Mouse (Mus musculus) intestine, embryonic 15.5 days (tissue): ENCODE results near the gene Slc16a14. TPM values are rescaled to one million over a fixed set of nuclear protein-coding genes. Genes with fewer than 3 reads are reported as not detected.

Source experiments
- ATAC-seq: fragments of 200-750 bp; cut with Nextera tagmentation; 2 replicates; pipeline ENCODE4 v1.8.0; 2017; ENCODE audit warnings: moderate TSS enrichment, moderate library complexity
- H3K27ac ChIP-seq: fragments of 300-500 bp; sonication (generic); 2 replicates; pipeline ENCODE4 v1.5.1; 2015; ENCODE audit warnings: mild to moderate bottlenecking, inconsistent platforms
- H3K27me3 ChIP-seq: fragments of 300-500 bp; sonication (generic); replicated peaks from 2 replicates; pipeline ENCODE4 v1.6.1; 2015; ENCODE audit warnings: inconsistent platforms
- H3K36me3 ChIP-seq: fragments of 300-500 bp; sonication (generic); 2 replicates; pipeline ENCODE4 v1.6.1; 2015; ENCODE audit warnings: inconsistent platforms
- H3K4me1 ChIP-seq: fragments of 300-500 bp; sonication (generic); replicated peaks from 2 replicates; pipeline ENCODE4 v1.6.1; 2015; ENCODE audit warnings: inconsistent platforms
- H3K4me2 ChIP-seq: fragments of 300-500 bp; sonication (generic); replicated peaks from 2 replicates; pipeline ENCODE4 v1.6.1; 2015; ENCODE audit warnings: mild to moderate bottlenecking, inconsistent platforms
- H3K4me3 ChIP-seq: fragments of 300-500 bp; sonication (generic); replicated peaks from 2 replicates; pipeline ENCODE4 v1.5.1; 2015; ENCODE audit warnings: inconsistent platforms
- H3K9ac ChIP-seq: fragments of 300-500 bp; sonication (generic); 2 replicates; pipeline ENCODE4 v1.6.1; 2015; ENCODE audit warnings: inconsistent platforms
- H3K9me3 ChIP-seq: fragments of 300-500 bp; sonication (generic); 2 replicates; pipeline ENCODE4 v1.6.1; 2016; ENCODE audit warnings: inconsistent platforms
- WGBS: fragments of 180-500 bp; shearing (Covaris S2); methylation state at CpG from one replicate; pipeline ENCODE4 v1.1.7; 2015; 5-methylcytosine and 5-hydroxymethylcytosine counted together
- polyA plus RNA-seq: library from polyadenylated mRNA; unstranded; fragments of >200 nt; fragmentation: Nextera tagmentation; extraction: Ambion mirVana; gene quantifications from 2 replicates; pipeline ENCODE4 v1.2.1, GENCODE M21; 2015

Slc16a14 gene
- polyA plus RNA-seq, 1 experiment from 2014 or later: 0.23 TPM

DNA sequence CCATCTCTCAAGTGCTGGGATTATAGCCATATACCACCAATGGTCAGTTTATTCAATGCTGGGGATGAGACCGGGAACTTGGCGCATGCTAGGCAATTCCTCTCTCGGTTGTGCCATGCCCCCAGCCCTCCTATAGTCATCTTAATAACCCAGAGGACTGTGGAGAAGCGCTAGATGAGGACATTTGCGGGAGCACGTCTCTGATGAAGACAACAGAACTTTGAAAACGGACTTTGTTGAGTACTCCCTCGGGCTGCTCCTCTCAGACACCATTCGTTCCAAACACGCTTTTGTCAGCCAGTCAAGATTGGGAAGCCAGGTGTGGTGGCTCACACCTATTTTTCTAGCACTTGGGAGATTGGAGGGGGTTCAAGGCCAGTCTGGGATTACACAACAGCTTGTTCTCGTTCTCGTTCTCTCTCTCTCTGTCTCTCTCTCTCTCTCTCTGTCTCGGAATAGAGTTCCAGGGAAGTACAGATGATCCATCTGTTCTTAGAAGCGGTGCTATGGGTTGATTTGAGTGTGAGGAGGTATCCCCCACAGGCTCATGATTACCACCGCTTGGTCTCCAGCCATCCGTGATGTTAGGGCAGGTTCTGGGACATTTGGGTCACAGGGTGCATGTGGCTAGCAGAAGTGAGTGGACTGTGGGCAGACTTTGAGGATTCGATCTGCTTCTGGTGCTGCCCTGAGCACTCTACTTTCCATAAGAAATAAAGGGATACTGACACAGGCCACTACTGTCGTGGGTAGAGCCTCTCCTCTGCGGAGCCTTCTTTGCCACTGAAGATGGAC is 2.0 kb upstream of the Slc16a14 start:
- ATAC-seq: no peak
- H3K27ac ChIP-seq: no peak overlapping the region
- no peak overlapping the region for H3K9ac ChIP-seq
- H3K9me3 ChIP-seq: no peaks in the 10 kb centered on the region
- peaks cover 21% of the 10 kb centered on the region for H3K27me3 ChIP-seq
- 0 out of 2 replicates have a peak, but pooled peaks cover 9% of the 10 kb centered on the region for H3K4me1 ChIP-seq
- 85% methylated on average over 19 of the region's 19 CpGs for WGBS
- no peak overlapping the region for H3K4me2 ChIP-seq
- no peak overlapping the region for H3K4me3 ChIP-seq
- no peaks in the 10 kb centered on the region for H3K36me3 ChIP-seq

DNA sequence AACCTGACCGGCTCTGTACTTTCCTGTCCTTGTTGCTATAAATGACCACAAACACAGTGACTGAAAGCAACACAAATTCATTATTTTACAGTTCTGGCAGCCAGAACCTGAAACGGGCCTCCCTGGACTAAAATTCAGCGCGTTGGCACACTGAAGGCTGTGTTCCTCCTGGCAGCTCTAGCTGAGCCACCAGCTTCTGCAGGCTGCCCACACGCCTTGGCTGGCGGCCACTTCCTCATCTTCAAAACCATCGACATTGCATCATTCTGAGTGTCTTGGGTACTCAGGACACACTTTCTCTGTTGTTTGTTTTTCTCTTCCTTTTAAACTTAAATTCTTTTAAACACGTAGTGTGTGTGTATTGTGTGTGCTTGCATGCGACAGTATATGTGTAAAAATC is 734 bp upstream of the Slc16a14 start:
- Histone ChIP-seq H3K27ac (no peak overlapping the region), H3K4me3 (no peak overlapping the region), H3K9me3 (no peaks in the 10 kb centered on the region), H3K4me1 (0 out of 2 replicates have a peak, but pooled peaks cover 9% of the 10 kb centered on the region), H3K36me3 (no peaks in the 10 kb centered on the region), H3K27me3 (peaks cover 21% of the 10 kb centered on the region), H3K9ac (no peak overlapping the region), H3K4me2 (no peak overlapping the region)
- ATAC-seq: no peak
- 67% methylated on average over 9 of the region's 9 CpGs for whole genome bisulfite sequencing

DNA sequence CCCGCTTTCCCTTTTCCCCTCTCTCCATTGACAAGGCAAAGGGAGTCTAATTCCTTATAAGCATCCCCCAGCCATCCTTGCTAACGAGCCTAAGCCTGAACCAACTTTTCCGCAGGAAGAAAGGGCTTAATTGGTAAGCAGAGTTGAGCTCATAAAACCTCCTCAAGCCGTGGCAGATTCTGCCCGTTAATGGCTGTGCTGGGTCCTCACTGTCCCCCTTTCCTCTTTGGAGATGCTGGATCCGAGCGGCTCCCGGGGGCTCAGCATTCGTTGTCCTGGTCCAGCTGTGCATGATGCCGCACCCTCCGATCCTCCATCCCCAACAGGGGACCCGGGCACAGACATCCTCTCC is 807 bp downstream of the Slc16a14 start:
- Histone ChIP-seq H3K27me3 (peaks cover 21% of the 10 kb centered on the region), H3K9ac (peak overlapping the region; percentile 32; the same call in 1 of the 2 replicates), H3K4me1 (0 out of 2 replicates have a peak, but pooled peaks cover 9% of the 10 kb centered on the region), H3K9me3 (no peaks in the 10 kb centered on the region), H3K27ac (no peak overlapping the region), H3K36me3 (no peaks in the 10 kb centered on the region), H3K4me2 (peak overlapping the region; percentile 95), H3K4me3 (peak overlapping the region; percentile 49)
- WGBS: under 1% methylated on average over 12 of the region's 12 CpGs
- ATAC-seq: peak; percentile 10; the same call in 1 of the 2 replicates

DNA sequence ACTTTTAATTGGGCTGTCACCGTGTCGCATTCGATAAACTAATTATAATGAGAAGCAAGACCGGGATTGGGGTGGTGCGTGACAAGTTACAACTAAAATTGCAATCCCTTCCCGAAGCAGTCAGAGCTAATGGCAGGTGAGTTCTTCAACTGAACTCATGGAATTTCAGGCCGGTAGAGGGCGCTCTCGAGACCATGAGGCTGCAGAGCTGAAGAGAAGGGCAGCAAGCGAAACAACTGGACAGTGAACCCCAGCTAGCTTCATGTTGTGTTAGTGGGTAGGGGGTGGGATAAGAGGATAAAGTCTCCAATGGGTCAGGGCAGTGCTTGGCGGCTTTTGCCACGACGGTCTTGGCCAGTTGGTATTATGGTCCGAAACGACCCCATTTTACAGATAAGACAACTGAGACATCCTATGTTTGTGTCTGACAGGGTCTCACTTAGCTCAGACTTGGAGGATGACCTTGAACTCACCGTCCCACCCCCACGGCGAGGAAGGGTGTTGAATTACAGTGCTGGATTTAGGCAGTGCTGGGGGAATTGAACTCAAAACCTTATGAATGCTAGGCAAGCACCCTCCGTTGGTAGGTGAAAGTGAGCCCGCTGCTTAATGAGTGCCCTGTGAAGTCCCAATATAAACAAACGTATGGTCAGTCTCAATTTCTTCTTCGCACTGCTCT is 1.3 kb downstream of the Slc16a14 start:
- no peaks in the 10 kb centered on the region for H3K9me3 ChIP-seq
- H3K36me3 ChIP-seq: no peaks in the 10 kb centered on the region
- 0 out of 2 replicates have a peak, but pooled peaks cover 9% of the 10 kb centered on the region for H3K4me1 ChIP-seq
- 0 out of 2 replicates have a peak, but pooled peaks have one; percentile 31 for ATAC-seq
- WGBS: 14% methylated on average over 22 of the region's 22 CpGs
- no peak overlapping the region for H3K9ac ChIP-seq
- peaks cover 21% of the 10 kb centered on the region for H3K27me3 ChIP-seq
- peak overlapping the region; percentile 49 for H3K4me3 ChIP-seq
- H3K27ac ChIP-seq: no peak overlapping the region
- peak overlapping the region; percentile 95 for H3K4me2 ChIP-seq

DNA sequence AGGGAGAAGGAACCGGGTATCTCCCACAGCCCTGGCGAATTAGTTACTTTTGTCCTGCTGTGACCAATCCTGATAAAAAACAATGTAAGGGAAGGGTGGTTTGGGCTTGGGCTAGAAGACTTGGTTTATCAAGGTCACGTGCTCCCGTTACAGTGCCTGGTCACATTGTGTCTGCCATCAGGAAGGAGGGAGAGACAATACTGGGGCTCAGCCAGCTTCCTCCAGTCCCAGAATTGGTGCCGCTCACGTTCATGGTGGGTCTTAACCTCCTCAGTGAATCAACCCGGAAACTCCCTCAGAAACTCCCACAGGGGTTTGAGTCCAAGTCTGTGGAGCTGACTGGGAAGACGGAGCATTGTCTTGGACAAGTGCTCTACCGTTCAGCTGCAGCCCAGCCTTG is 9.3 kb downstream of the Slc16a14 start:
- Histone ChIP-seq H3K9ac (no peak overlapping the region), H3K4me3 (no peak overlapping the region), H3K4me1 (no peaks in the 10 kb centered on the region), H3K36me3 (no peaks in the 10 kb centered on the region), H3K27ac (no peak overlapping the region), H3K27me3 (no peaks in the 10 kb centered on the region), H3K4me2 (no peak overlapping the region), H3K9me3 (no peaks in the 10 kb centered on the region)
- 74% methylated on average over 9 of the region's 9 CpGs for WGBS
- ATAC-seq: no peak

DNA sequence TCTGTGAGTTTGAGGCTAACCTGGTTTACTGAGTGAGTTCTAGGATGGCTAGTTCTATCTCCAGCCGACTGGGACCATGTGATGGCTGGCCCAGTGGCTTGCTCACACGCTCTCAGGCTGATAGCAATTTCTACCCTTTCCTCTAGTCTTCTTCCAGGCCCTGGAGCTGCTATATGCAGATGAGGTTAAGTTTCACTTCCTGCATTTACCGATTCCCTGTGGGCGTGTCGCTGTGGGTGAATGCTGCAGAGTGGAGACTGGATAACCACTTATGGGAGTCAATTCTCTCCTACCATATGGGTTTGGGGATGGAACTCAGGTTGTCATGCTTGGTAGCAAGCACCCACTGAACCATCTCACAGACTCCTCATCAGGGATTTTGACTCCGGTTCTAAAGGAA is 10.8 kb downstream of the Slc16a14 start:
- no peak for ATAC-seq
- H3K9ac ChIP-seq: no peak overlapping the region
- 66% methylated on average over 6 of the region's 6 CpGs for WGBS
- H3K4me3 ChIP-seq: no peak overlapping the region
- no peaks in the 10 kb centered on the region for H3K27me3 ChIP-seq
- no peaks in the 10 kb centered on the region for H3K4me1 ChIP-seq
- no peaks in the 10 kb centered on the region for H3K9me3 ChIP-seq
- no peaks in the 10 kb centered on the region for H3K36me3 ChIP-seq
- H3K27ac ChIP-seq: no peak overlapping the region
- H3K4me2 ChIP-seq: no peak overlapping the region

DNA sequence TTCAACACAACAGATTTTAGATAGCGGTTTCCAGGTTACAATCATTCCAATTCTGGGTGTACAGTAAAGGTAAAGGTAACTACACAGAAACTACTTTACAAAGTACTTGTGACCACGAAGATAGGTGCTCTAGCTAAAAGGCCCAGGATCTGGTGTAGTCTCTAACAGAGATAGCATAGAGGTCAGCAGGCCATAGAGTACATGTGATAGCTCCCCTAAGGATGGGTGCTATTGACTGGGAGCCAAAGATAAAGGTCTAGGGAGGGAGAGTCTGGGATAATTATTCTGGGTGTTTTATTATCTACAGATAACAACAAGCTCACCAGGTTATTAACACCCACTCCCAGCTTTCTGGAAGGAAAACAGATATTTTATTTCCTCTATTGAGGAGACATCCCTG is 11.5 kb downstream of the Slc16a14 start:
- no peaks in the 10 kb centered on the region for H3K4me1 ChIP-seq
- WGBS: 81% methylated on average over 2 of the region's 2 CpGs
- no peak for ATAC-seq
- H3K27me3 ChIP-seq: no peaks in the 10 kb centered on the region
- no peaks in the 10 kb centered on the region for H3K36me3 ChIP-seq
- no peak overlapping the region for H3K4me3 ChIP-seq
- no peak overlapping the region for H3K27ac ChIP-seq
- no peak overlapping the region for H3K4me2 ChIP-seq
- no peak overlapping the region for H3K9ac ChIP-seq
- H3K9me3 ChIP-seq: no peaks in the 10 kb centered on the region

DNA sequence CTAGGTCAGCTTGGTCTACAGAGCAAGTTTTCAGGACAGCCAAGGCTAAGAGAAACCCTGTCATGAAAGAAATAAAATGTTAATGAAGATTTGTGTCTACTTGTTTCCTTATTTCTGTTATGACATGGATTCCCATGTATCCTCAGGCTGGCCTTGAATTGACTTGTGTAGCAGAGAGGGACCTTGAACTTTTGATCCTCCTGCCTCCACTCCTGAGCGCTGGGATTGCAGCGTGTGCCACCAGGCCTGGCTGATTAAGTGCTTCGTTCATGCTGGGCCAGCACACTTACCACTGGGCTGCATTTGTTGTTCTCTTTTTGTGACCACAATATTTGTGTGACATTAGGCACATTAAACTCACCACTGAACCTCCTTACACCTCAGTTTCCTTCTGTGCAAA is 16.1 kb downstream of the Slc16a14 start:
- 83% methylated on average over 3 of the region's 3 CpGs for WGBS

DNA sequence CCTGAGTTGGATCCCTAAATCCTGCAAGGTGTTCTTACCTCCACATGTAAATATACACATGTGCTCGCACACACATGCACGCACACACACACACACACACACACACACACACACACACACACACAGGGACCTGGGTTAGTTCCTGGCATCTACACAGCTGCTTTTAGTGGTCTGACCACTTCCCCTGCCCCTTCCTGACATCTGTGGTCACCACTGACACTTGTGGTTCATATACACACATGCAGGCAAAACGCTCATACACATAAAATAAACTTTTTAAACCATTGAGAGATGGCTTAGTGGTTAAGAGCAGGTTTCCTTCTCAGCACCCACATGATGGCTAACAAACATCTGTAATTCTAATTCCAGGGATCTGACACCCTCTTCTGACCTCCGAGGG is 19.9 kb downstream of the Slc16a14 start:
- Histone ChIP-seq H3K27ac (no peak overlapping the region), H3K4me3 (no peak overlapping the region), H3K27me3 (no peaks in the 10 kb centered on the region), H3K36me3 (no peaks in the 10 kb centered on the region), H3K9ac (no peak overlapping the region), H3K4me1 (no peaks in the 10 kb centered on the region), H3K4me2 (no peak overlapping the region), H3K9me3 (no peaks in the 10 kb centered on the region)
- no peak for ATAC-seq
- 89% methylated on average over 4 of the region's 4 CpGs for WGBS

More for the DNA sequence above, 16.1 kb downstream of the Slc16a14 start:
- Histone ChIP-seq H3K27ac (no peak overlapping the region), H3K9ac (no peak overlapping the region), H3K27me3 (no peaks in the 10 kb centered on the region), H3K36me3 (no peaks in the 10 kb centered on the region), H3K4me1 (no peaks in the 10 kb centered on the region), H3K9me3 (no peaks in the 10 kb centered on the region), H3K4me3 (no peak overlapping the region), H3K4me2 (no peak overlapping the region)
- ATAC-seq: no peak

DNA sequence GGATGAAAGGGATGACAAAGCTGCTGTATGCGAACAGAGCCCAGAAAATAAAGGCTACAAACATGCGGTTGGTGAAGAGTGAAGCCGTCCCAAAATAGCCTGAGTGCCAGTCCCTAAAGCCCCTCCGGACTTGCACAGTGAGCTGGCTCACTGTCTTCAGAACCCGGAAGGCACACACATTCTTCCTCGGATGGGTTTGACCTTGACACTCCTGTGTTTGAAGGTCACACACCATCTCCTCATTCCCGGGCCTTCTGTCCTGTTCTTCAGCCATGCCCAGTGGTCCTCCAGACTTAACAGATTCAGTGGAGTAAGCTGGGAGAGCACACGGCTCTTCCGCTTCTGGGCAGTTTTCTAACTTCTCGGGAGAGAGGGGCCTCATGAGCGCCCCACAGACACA is 22.4 kb downstream of the Slc16a14 start:
- Histone ChIP-seq H3K4me1 (no peaks in the 10 kb centered on the region), H3K27ac (no peak overlapping the region), H3K9ac (no peak overlapping the region), H3K4me2 (no peak overlapping the region), H3K9me3 (no peaks in the 10 kb centered on the region), H3K36me3 (no peaks in the 10 kb centered on the region), H3K4me3 (no peak overlapping the region), H3K27me3 (no peaks in the 10 kb centered on the region)
- ATAC-seq: no peak
- WGBS: 95% methylated on average over 11 of the region's 11 CpGs

DNA sequence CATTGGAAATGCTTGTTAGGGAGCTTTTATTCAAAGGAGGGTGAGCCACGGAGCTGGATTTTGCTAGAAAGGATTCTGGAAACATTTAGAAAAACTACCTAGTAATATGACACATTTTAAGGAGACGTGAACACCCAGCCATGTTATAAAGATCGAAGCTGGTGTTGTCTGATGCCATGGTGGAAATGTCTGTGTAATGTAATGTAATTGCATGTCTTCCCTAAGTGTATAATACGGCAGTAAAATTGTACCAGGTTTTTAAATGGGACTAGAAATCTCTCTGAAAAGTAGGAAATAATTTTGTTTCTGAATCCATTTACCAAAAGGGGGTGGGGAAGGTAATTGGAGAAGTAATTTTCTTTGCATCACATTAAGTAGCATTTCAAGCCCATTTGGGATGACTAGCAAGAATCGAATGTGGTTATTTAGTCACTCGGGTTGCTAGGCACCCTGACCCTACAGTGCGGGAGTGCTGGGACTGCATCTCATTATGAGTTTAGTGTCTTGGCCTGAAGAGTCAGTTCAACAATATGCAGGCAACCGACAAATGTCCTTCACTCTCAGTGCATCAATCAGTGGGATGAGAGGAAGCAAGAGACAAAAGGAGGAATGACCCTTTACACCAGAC is 24.6 kb downstream of the Slc16a14 start:
- H3K9me3 ChIP-seq: no peaks in the 10 kb centered on the region
- H3K4me2 ChIP-seq: no peak overlapping the region
- no peaks in the 10 kb centered on the region for H3K4me1 ChIP-seq
- H3K27me3 ChIP-seq: no peaks in the 10 kb centered on the region
- H3K27ac ChIP-seq: no peak overlapping the region
- no peaks in the 10 kb centered on the region for H3K36me3 ChIP-seq
- no peak overlapping the region for H3K4me3 ChIP-seq
- no peak overlapping the region for H3K9ac ChIP-seq
- 76% methylated on average over 8 of the region's 8 CpGs for WGBS
- ATAC-seq: no peak

DNA sequence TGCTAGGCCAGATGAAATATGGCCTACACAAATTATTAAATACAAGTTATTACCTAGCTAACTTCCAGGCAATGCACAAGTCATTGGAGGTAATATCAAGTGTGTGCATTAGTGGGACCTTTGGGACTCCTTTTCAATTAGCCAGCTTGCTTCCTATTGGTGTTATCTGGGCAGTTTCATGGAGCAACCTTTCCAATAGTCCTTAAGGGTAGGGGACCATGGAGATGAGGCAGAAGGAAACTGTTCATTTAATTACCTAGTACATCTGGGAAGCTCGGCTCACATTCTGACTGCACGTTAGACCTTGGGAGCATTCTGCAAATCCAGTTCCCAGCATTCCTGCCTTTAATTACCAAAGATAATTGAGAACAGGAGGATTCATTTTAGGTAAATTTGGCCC is 30.5 kb downstream of the Slc16a14 start:
- H3K27me3 ChIP-seq: no peaks in the 10 kb centered on the region
- no peak overlapping the region for H3K4me2 ChIP-seq
- no peak for ATAC-seq
- H3K9me3 ChIP-seq: no peaks in the 10 kb centered on the region
- no peaks in the 10 kb centered on the region for H3K36me3 ChIP-seq
- H3K27ac ChIP-seq: no peak overlapping the region
- 90% methylated on average over 2 of the region's 2 CpGs for WGBS
- H3K4me1 ChIP-seq: no peaks in the 10 kb centered on the region
- no peak overlapping the region for H3K9ac ChIP-seq
- no peak overlapping the region for H3K4me3 ChIP-seq
